Mouse (Mus musculus) heart, embryonic 15.5 days (tissue): ENCODE measurements around the gene Dcbld2. TPM values are rescaled to one million over a fixed set of nuclear protein-coding genes. Genes with fewer than 3 reads are reported as not detected.

Source experiments
- ATAC-seq: fragments of 200-750 bp; cut with Nextera tagmentation; replicated peaks from 2 replicates; pipeline ENCODE4 v1.8.0; 2017; ENCODE audit warnings: low read depth, moderate TSS enrichment; ENCODE audit not compliant: insufficient number of reproducible peaks, insufficient read depth, low FRiP score
- H3K27ac ChIP-seq: fragments of 300-500 bp; sonication (generic); 2 replicates; pipeline ENCODE4 v1.5.1; 2015; ENCODE audit warnings: mild to moderate bottlenecking, inconsistent platforms
- H3K27me3 ChIP-seq: fragments of 300-500 bp; sonication (generic); 2 replicates; pipeline ENCODE4 v1.6.1; 2015; ENCODE audit warnings: inconsistent platforms
- H3K36me3 ChIP-seq: fragments of 300-500 bp; sonication (generic); 2 replicates; pipeline ENCODE4 v1.6.1; 2015; ENCODE audit warnings: mild to moderate bottlenecking, inconsistent platforms
- H3K4me1 ChIP-seq: fragments of 300-500 bp; sonication (generic); replicated peaks from 2 replicates; pipeline ENCODE4 v1.6.1; 2015; ENCODE audit warnings: inconsistent platforms
- H3K4me2 ChIP-seq: fragments of 300-500 bp; sonication (generic); 2 replicates; pipeline ENCODE4 v1.6.1; 2015; ENCODE audit warnings: inconsistent platforms, mild to moderate bottlenecking, moderate library complexity
- H3K4me3 ChIP-seq: fragments of 300-500 bp; sonication (generic); 2 replicates; pipeline ENCODE4 v1.5.1; 2015; ENCODE audit warnings: mild to moderate bottlenecking, inconsistent platforms
- H3K9ac ChIP-seq: fragments of 300-500 bp; sonication (generic); 2 replicates; pipeline ENCODE4 v1.6.1; 2015; ENCODE audit warnings: mild to moderate bottlenecking, inconsistent platforms
- H3K9me3 ChIP-seq: fragments of 300-500 bp; sonication (generic); replicated peaks from 2 replicates; pipeline ENCODE4 v1.6.1; 2016; ENCODE audit warnings: inconsistent platforms
- WGBS: fragments of 180-500 bp; shearing (Covaris S2); methylation state at CpG from one replicate; pipeline ENCODE4 v1.1.7; 2015; ENCODE audit warnings: mixed read lengths; 5-methylcytosine and 5-hydroxymethylcytosine counted together
- polyA plus RNA-seq: library from polyadenylated mRNA; unstranded; fragments of >200 nt; fragmentation: Nextera tagmentation; extraction: Ambion mirVana; gene quantifications from 2 replicates; pipeline ENCODE4 v1.2.1, GENCODE M21; 2015

Gene Dcbld2
- polyA plus RNA-seq, 1 experiment from 2014 or later = 10.7 TPM

GRCm38 (mm10) chr16:58408487-58409281 is 441 bp downstream of the Dcbld2 start:
- H3K27me3 ChIP-seq = no peaks in the 10 kb centered on the region
- no peaks in the 10 kb centered on the region for H3K36me3 ChIP-seq
- WGBS = under 1% methylated on average over 72 of the region's 89 CpGs
- peak overlapping the region; percentile 93 for H3K27ac ChIP-seq
- peak overlapping the region; percentile 96 for H3K9ac ChIP-seq
- H3K4me2 ChIP-seq = peak overlapping the region; percentile 63
- H3K4me1 ChIP-seq = peaks cover 23% of the 10 kb centered on the region
- no peaks in the 10 kb centered on the region for H3K9me3 ChIP-seq
- ATAC-seq = peak; percentile 48
- H3K4me3 ChIP-seq = peak overlapping the region; percentile 98

DNA sequence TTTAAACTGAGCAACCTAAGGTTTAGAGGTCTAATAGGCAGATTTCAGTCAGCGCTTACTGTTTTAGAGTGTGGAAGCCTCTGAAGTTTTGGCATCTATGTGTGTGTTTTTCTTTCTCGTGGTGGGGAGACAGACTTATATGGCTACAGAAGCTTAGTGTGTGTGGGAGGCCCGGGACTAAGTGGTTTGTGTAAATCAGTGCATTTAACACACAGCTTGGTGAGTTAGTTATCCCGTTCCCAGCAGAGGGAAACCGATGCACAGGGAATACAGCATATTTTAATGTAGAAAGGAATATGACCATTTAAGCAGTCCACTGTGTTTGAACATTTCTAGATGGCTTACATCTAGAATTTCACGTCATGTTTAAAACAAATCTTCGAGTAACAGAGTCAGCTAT is 1.6 kb downstream of the Dcbld2 start:
- 23% methylated on average over 7 of the region's 7 CpGs for WGBS

DNA sequence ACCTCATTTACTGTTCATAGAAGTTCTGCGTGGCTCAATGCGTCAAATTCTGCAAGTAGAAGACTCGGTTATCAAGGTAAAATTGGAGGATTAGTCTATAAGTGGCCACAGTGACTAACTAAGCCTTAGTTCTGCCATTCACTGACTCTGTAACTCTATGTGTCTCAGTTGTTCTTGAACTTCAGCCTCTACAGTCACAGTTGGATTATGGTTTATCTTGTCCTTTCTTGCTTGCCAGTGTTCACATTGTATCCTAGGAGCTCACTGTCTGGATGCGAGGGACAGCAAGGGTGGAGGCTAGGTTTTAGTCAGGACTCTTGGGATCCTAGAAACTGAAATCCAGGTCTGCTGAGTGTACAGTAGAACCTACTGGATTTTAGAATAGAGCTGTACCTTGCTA is 6.6 kb downstream of the Dcbld2 start:
- no peaks in the 10 kb centered on the region for H3K27me3 ChIP-seq
- no peak overlapping the region for H3K27ac ChIP-seq
- no peak overlapping the region for H3K4me3 ChIP-seq
- no peak for ATAC-seq
- no peaks in the 10 kb centered on the region for H3K9me3 ChIP-seq
- H3K4me1 ChIP-seq = peaks cover 31% of the 10 kb centered on the region
- no peak overlapping the region for H3K4me2 ChIP-seq
- H3K9ac ChIP-seq = no peak overlapping the region
- WGBS = 87% methylated on average over 4 of the region's 4 CpGs
- H3K36me3 ChIP-seq = no peaks in the 10 kb centered on the region

More for the DNA sequence above, 1.6 kb downstream of the Dcbld2 start:
- Histone ChIP-seq H3K27ac (peak overlapping the region; percentile 93), H3K9me3 (no peaks in the 10 kb centered on the region), H3K36me3 (no peaks in the 10 kb centered on the region), H3K9ac (peak overlapping the region; percentile 96), H3K4me2 (peak overlapping the region; percentile 63), H3K4me1 (peaks cover 30% of the 10 kb centered on the region), H3K27me3 (no peaks in the 10 kb centered on the region), H3K4me3 (peak overlapping the region; percentile 98)
- no peak for ATAC-seq

DNA sequence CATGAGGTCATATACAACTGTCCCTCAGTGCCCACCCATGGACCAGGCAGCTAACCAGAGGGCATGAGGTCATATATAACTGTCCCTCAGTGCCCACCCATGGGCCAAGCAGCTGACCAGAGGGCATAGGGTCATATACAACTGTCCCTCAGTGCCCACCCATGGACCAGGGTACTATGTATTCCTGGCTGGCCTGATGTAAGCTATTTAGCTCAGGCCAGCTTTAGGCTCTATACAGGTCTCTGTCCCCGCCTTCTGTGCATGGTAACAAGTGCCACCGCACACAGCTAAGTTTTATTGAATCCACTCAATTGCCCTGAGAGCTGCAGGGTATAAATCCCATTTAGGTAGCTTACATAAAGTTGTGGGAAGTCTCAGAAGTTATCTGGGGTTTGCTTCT is 7.3 kb downstream of the Dcbld2 start:
- Histone ChIP-seq H3K4me3 (no peak overlapping the region), H3K36me3 (no peaks in the 10 kb centered on the region), H3K4me2 (no peak overlapping the region), H3K27me3 (no peaks in the 10 kb centered on the region), H3K4me1 (peaks cover 30% of the 10 kb centered on the region), H3K9me3 (no peaks in the 10 kb centered on the region), H3K27ac (no peak overlapping the region), H3K9ac (no peak overlapping the region)
- ATAC-seq = no peak; the same call in 1 of the 2 replicates
- WGBS = 92% methylated on average over 2 of the region's 2 CpGs

DNA sequence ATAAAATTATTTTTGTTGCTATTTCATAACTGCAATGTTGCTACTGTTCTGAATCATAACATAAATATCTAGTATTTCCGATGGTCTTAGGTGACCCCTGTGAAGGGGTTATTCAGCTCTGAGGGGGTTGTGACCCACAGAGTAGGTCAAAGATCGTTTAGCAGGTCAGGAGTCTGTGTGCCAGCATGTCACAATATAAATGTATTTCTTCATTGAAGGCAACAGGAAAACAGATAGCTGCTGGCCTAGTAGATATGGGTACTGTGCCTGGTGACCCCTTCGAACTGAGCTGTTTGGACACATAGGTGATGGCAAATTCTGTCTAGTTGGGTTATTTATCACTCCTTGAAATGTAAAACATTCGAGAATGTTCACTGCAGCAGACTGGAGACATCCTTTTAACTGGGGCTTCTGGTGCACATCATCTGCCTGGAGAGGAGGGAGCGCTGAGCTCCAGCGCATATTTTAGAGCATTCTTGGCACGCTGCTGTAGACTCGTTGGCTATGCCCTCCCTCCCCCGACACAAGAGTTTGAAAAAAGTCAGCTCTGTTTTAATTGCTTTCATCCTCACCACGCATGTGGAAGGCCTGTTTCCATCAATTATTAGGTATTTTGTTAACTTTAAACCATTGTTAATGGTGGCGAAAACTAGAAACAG is 13.6 kb downstream of the Dcbld2 start:
- 19% methylated on average over 11 of the region's 11 CpGs for WGBS
- Histone ChIP-seq H3K27me3 (no peaks in the 10 kb centered on the region), H3K9me3 (no peaks in the 10 kb centered on the region), H3K4me3 (no peak overlapping the region), H3K36me3 (no peaks in the 10 kb centered on the region), H3K9ac (no peak overlapping the region), H3K27ac (peak overlapping the region; percentile 70), H3K4me1 (peaks cover 33% of the 10 kb centered on the region), H3K4me2 (0 out of 2 replicates have a peak overlapping the region, but pooled peaks have one; percentile 17)
- ATAC-seq = peak; percentile 81

DNA sequence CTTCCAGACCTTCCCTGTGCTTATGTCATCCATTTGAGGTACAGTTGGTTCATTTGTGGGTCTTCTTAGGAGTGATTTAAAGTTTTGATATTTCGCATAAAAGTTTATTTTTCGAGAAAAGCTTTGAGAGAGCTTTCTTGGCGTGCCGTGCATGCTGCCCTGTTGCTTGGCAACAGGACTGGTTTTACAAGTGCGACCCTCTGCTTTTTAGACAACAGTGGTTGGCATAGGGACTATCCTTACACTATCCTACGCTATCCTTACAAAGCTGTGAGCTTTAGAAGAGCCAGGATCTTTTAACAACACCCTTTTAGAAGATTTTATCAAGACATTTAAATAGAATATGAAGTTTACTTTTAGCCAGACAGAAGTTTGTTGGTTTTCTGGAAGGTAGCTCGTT is 22.0 kb downstream of the Dcbld2 start:
- no peak for ATAC-seq
- H3K36me3 ChIP-seq = peaks cover 10% of the 10 kb centered on the region
- H3K9ac ChIP-seq = no peak overlapping the region
- WGBS = 87% methylated on average over 7 of the region's 7 CpGs
- H3K9me3 ChIP-seq = no peaks in the 10 kb centered on the region
- H3K27ac ChIP-seq = no peak overlapping the region
- H3K27me3 ChIP-seq = no peaks in the 10 kb centered on the region
- H3K4me3 ChIP-seq = no peak overlapping the region
- H3K4me2 ChIP-seq = no peak overlapping the region
- H3K4me1 ChIP-seq = peaks cover 18% of the 10 kb centered on the region

DNA sequence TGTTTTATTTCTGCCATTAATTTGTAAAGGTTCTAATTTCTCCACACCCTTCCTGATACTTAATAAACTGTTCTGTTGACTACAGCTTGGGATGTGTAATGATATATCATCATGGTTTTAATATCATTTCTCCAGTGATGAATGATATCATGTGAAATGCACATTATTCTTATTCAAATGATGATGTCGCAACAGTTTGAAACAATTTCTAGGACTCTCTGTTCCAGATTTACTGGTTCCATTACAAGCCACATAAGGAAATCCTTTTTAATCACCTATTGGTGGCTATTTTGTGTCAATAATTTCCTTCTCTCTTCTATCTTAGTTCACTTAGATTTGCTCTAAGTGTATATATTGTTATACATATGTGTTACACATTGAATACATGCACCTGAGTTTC is 24.1 kb downstream of the Dcbld2 start:
- H3K27ac ChIP-seq = no peak overlapping the region
- H3K9ac ChIP-seq = no peak overlapping the region
- no peaks in the 10 kb centered on the region for H3K27me3 ChIP-seq
- no peak overlapping the region for H3K4me3 ChIP-seq
- peaks cover 14% of the 10 kb centered on the region for H3K4me1 ChIP-seq
- ATAC-seq = no peak
- WGBS = 92% methylated on average over 1 of the region's 1 CpGs
- H3K36me3 ChIP-seq = peaks cover 21% of the 10 kb centered on the region
- H3K4me2 ChIP-seq = no peak overlapping the region
- H3K9me3 ChIP-seq = no peaks in the 10 kb centered on the region

- 63% methylated on average over 6 of the region's 6 CpGs for WGBS
- Histone ChIP-seq H3K4me3 (no peak overlapping the region), H3K4me1 (peaks cover 4% of the 10 kb centered on the region; the same call in 1 of the 2 replicates), H3K9ac (no peak overlapping the region), H3K36me3 (peaks cover 6% of the 10 kb centered on the region), H3K27me3 (no peaks in the 10 kb centered on the region), H3K9me3 (no peaks in the 10 kb centered on the region), H3K4me2 (no peak overlapping the region), H3K27ac (no peak overlapping the region)
- ATAC-seq = no peak
Measured at GRCm38 (mm10) chr16:58444735-58445134, 36.5 kb downstream of the Dcbld2 start.

DNA sequence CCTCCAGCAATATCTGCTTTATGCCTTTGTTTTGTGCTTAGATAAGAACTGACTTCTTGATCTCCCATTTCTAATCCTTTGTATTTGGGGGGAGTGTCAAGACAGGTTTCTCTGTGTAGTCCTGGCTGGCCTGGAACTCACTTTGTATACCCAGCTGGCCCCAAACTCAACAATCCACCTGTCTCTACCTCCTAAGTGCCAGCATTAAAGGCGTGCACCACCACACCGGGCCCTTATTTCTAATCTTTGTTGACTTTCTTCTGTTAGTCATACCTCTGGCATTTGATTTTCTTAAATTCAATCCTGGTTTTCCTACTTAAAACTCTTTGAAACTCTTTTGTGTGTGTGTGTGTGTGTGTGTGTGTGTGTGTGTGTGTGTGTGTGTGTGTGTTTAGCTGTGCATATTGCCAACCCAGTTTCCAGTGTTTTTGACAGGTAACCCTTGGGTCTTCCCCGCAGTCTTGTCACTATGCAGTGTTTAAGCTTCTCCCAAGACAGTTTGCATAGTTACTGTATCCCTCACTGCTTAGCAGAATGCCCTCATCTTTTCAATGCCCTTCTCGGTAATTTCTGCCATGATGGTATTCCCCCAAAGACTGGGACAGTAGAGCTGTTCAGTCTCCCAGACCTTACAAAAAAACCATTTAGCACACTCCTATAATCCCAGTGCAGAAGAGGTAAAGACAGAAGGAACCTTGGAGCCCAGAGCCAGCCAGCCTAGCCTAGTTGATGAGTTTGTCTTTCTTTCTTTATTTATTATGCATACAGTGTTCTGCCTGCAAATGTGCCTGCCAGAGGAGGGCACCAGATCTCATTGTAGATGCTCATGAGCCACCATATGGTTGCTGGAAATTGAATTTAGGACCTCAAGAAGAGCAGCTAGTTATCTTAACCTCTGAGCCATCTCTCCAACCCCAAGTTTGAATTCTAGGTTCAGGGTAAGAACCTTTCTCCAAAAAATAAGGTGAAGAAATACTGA is 38.3 kb downstream of the Dcbld2 start:
- Histone ChIP-seq H3K9ac (no peak overlapping the region), H3K27ac (no peak overlapping the region), H3K27me3 (no peaks in the 10 kb centered on the region), H3K9me3 (no peaks in the 10 kb centered on the region), H3K36me3 (peaks cover 21% of the 10 kb centered on the region), H3K4me3 (no peak overlapping the region), H3K4me1 (peaks cover 4% of the 10 kb centered on the region; the same call in 1 of the 2 replicates), H3K4me2 (no peak overlapping the region)
- WGBS = 89% methylated on average over 4 of the region's 4 CpGs
- no peak for ATAC-seq

GRCm38 (mm10) chr16:58449073-58449472 is 40.8 kb downstream of the Dcbld2 start:
- Histone ChIP-seq H3K4me3 (no peak overlapping the region), H3K9me3 (no peaks in the 10 kb centered on the region), H3K4me1 (peaks cover 9% of the 10 kb centered on the region), H3K36me3 (peaks cover 24% of the 10 kb centered on the region), H3K27ac (no peak overlapping the region), H3K4me2 (no peak overlapping the region), H3K9ac (no peak overlapping the region), H3K27me3 (no peaks in the 10 kb centered on the region)
- ATAC-seq = no peak
- WGBS = 87% methylated on average over 4 of the region's 4 CpGs

- H3K9me3 ChIP-seq = no peaks in the 10 kb centered on the region
- no peak overlapping the region for H3K4me3 ChIP-seq
- no peaks in the 10 kb centered on the region for H3K27me3 ChIP-seq
- no peak overlapping the region for H3K27ac ChIP-seq
- H3K4me1 ChIP-seq = peaks cover 5% of the 10 kb centered on the region
- no peak for ATAC-seq
- H3K36me3 ChIP-seq = peaks cover 24% of the 10 kb centered on the region
- no peak overlapping the region for H3K4me2 ChIP-seq
- H3K9ac ChIP-seq = no peak overlapping the region
- 48% methylated on average over 6 of the region's 6 CpGs for WGBS
Measured at GRCm38 (mm10) chr16:58450648-58451047, 42.4 kb downstream of the Dcbld2 start.
